Mouse (Mus musculus): ENCODE data around the gene Mtss1l. TPM values are rescaled to one million over a fixed set of nuclear protein-coding genes. Genes with fewer than 3 reads are reported as not detected.
"Not testable (repeated sequence)": the region's sequence is repeated elsewhere in the genome, so short reads cannot be mapped to it uniquely, and the experiment has no call there.

The Mtss1l gene
- polyA plus RNA-seq, 1 experiment from 2014 or later, result 12.4 TPM

DNA sequence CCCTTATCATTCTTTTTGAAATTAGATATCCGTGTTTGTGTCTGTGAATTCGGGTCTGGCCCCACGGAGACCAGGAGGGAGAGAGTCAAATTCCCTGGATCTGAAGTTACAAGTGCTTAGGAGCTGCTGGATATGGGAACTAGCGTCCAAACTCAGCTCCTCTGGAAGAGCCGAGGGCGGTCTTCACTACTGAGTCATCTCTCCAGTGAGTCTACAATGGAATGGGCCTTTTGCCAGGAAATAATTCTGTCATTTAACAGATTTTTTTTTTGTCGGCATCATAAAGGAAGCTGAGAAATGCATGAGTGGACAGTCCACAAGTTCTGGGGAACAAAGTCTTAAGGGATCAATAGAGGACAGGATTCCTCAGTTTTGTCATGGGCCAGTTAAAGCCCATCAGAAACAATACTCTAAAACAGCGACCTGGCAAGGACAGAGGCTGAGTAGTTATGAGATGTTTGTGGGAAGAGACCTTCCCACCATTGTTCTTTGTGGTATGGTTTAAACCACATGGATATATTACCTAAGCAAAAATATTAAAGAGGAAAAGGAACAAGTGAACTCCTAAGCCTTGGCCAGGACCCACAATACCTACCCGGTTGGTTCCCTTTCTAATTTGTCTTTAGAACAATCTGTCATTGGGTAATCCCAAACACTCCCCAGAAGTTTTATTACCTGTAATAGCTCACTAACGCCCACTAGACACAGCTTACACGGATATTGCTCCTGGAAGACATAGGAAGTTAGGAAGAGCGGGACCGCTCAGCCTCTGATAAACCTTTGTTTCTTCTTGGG, 58.8 kb downstream of the Mtss1l start:
- no peak overlapping the region for H3K4me3 ChIP-seq (replicated peaks; ENCODE audit: low read depth, low read length)
- H3K9me3 ChIP-seq (replicated peaks; ENCODE audit: low read length), result no peaks in the 10 kb centered on the region
- no peak for TF ChIP-seq CTCF (IDR thresholded peaks at IDR 0.05; ENCODE audit: low read depth)
- no peaks in the 10 kb centered on the region for H3K36me3 ChIP-seq (ENCODE audit: insufficient read depth, low read length)
- H3K27me3 ChIP-seq (ENCODE audit: insufficient read depth, low read length), result no peaks in the 10 kb centered on the region
- DNase-seq (ENCODE audit: low spot score) (peak; percentile 70), ATAC-seq (replicated peaks; ENCODE audit: low FRiP score, low read depth) (no peak)
- no peak overlapping the region for H3K9ac ChIP-seq (ENCODE audit: low read depth, low read length)
- WGBS, result 59% methylated on average over 13 of the region's 13 CpGs
- H3K27ac ChIP-seq, result no peak overlapping the region
- H3K4me1 ChIP-seq (replicated peaks; ENCODE audit: insufficient read depth, low read length), result no peaks in the 10 kb centered on the region
- H3K4me2 ChIP-seq (ENCODE audit: low read length), result no peak overlapping the region

DNA sequence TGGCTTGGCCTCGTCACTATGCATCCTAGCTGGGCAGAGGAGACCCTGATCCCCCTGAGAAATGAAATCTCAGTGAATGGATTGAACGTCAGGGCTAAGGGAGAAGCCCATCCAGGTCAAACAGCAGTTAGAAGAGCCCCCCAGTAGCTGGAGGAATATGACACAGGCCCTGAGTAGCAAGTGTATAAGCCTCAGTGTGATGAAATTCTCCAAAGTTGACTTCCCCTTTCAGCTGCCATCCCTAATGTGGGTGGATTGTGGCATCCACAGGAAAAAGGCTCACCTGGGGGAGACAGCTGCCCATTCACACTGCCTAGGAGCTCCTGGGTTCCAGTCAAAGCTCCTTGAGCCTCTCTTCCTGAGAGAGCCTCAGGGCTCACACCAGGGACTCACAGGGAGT, 64.1 kb downstream of the Mtss1l start:
- ATAC-seq (replicated peaks; ENCODE audit: low FRiP score, low read depth), result no peak
- Histone ChIP-seq H3K27me3 (ENCODE audit: insufficient read depth, low read length) (no peaks in the 10 kb centered on the region), H3K4me1 (replicated peaks; ENCODE audit: insufficient read depth, low read length) (no peaks in the 10 kb centered on the region), H3K4me3 (replicated peaks; ENCODE audit: low read depth, low read length) (no peak overlapping the region), H3K9me3 (replicated peaks; ENCODE audit: low read length) (no peaks in the 10 kb centered on the region), H3K9ac (ENCODE audit: low read depth, low read length) (no peak overlapping the region), H3K36me3 (ENCODE audit: insufficient read depth, low read length) (no peaks in the 10 kb centered on the region), H3K27ac (no peak overlapping the region), H3K4me2 (ENCODE audit: low read length) (no peak overlapping the region)
- no peak for DNase-seq (ENCODE audit: low spot score)
- WGBS, result 82% methylated on average over 2 of the region's 2 CpGs
- no peak for TF ChIP-seq CTCF (IDR thresholded peaks at IDR 0.05; ENCODE audit: low read depth)

DNA sequence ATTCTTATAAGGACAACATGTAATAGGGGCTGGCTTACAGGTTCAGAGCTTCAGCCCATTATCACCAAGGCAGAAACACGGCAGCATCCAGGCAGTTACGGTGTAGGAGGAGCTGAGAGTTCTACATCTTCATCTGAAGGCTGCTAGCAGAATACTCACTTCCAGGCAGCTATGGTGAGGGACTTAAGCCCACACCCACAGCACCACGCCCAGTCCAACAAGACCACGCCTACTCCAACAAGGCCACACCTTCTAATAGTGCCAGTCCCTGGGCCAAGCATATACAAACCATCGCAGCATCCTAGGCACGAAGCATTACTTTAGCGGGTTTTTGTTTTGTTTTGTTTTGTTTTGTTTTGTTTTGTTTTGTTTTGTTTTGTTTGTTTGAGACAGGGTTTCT, 65.2 kb downstream of the Mtss1l start:
- H3K27me3 ChIP-seq (ENCODE audit: insufficient read depth, low read length); H3K27ac ChIP-seq; H3K36me3 ChIP-seq (ENCODE audit: insufficient read depth, low read length); H3K4me1 ChIP-seq (replicated peaks; ENCODE audit: insufficient read depth, low read length); H3K9me3 ChIP-seq (replicated peaks; ENCODE audit: low read length); H3K9ac ChIP-seq (ENCODE audit: low read depth, low read length); H3K4me3 ChIP-seq (replicated peaks; ENCODE audit: low read depth, low read length); H3K4me2 ChIP-seq (ENCODE audit: low read length); ATAC-seq (replicated peaks; ENCODE audit: low FRiP score, low read depth); DNase-seq (ENCODE audit: low spot score): not testable (repeated sequence)
- whole genome bisulfite sequencing, result 80% methylated on average over 7 of the region's 7 CpGs

DNA sequence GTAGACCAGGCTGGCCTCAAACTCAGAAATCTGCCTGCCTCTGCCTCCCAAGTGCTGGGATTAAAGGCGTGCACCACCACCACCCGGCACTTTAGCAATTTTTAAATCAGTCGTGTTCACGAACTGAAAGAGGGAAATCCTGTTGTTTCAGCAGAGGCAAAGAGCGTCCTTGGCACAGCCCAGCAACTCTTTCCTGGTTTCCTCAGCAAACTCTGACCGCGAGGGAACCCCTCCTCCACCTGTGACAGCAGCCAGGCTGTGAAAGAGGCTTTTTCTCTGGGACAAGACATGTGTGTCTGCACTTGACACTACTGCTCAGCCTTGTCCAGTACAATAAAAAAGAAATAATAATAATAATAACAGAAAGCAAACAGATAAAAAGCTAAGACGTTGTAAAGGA, 65.7 kb downstream of the Mtss1l start:
- no peaks in the 10 kb centered on the region for H3K36me3 ChIP-seq (ENCODE audit: insufficient read depth, low read length)
- 75% methylated on average over 8 of the region's 8 CpGs for WGBS
- no peak for DNase-seq (ENCODE audit: low spot score)
- TF ChIP-seq CTCF (IDR thresholded peaks at IDR 0.05; ENCODE audit: low read depth), result no peak
- H3K27me3 ChIP-seq (ENCODE audit: insufficient read depth, low read length), result no peaks in the 10 kb centered on the region
- H3K9me3 ChIP-seq (replicated peaks; ENCODE audit: low read length), result no peaks in the 10 kb centered on the region
- H3K27ac ChIP-seq, result no peak overlapping the region
- ATAC-seq (replicated peaks; ENCODE audit: low FRiP score, low read depth), result no peak
- no peaks in the 10 kb centered on the region for H3K4me1 ChIP-seq (replicated peaks; ENCODE audit: insufficient read depth, low read length)
- H3K4me3 ChIP-seq (replicated peaks; ENCODE audit: low read depth, low read length), result no peak overlapping the region
- H3K4me2 ChIP-seq (ENCODE audit: low read length), result no peak overlapping the region
- H3K9ac ChIP-seq (ENCODE audit: low read depth, low read length), result no peak overlapping the region

DNA sequence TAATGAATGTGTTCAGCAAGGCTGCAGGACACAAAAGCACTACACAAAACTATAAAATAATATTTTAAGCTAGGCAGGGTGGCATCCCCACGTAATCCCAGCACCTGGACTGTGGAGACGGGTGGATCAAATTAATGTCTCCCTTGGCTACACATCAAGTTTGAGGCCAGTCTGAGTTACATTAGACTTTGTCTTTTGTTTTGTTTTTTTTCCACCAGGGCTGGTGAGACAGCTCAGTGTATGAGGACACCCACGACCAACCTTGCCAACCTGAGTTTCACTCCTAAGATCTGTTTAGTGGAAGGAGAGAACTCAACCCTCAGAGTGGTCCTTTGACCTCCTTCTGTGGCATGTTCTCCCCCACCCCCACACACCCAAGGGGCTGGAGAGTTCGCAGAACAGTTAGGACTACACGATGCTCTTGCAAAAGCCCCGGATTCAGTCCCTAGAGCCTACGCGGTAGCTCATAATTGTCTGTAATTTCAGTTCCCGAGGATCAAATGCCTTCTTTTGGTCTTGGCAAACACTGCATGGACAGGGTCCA, 66.2 kb downstream of the Mtss1l start:
- Histone ChIP-seq H3K4me1 (replicated peaks; ENCODE audit: insufficient read depth, low read length) (no peaks in the 10 kb centered on the region), H3K9ac (ENCODE audit: low read depth, low read length) (no peak overlapping the region), H3K27me3 (ENCODE audit: insufficient read depth, low read length) (no peaks in the 10 kb centered on the region), H3K9me3 (replicated peaks; ENCODE audit: low read length) (no peaks in the 10 kb centered on the region), H3K4me3 (replicated peaks; ENCODE audit: low read depth, low read length) (no peak overlapping the region), H3K36me3 (ENCODE audit: insufficient read depth, low read length) (no peaks in the 10 kb centered on the region), H3K27ac (no peak overlapping the region), H3K4me2 (ENCODE audit: low read length) (no peak overlapping the region)
- WGBS, result 71% methylated on average over 9 of the region's 9 CpGs
- TF ChIP-seq CTCF (IDR thresholded peaks at IDR 0.05; ENCODE audit: low read depth), result no peak
- DNase-seq (ENCODE audit: low spot score) (no peak), ATAC-seq (replicated peaks; ENCODE audit: low FRiP score, low read depth) (no peak)

DNA sequence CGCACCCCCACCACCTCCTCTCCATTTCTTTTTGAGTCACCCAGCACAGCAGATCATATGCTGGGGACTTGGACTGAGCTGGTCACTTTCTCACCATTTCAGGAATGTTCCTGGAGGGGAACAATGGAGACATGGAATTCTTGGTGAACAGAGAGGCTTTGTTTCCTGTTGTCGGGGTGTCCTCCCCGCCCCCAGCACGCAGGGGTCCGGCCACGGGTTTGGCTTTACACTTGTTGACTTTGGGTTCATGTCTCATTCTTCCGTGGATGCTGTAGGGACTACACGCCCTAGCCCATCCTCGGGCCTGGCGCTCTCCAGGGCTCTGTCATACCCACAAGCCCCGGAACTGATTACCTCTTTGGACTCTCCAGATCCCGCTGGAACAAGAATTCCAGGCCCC, 67.7 kb downstream of the Mtss1l start:
- DNase-seq (ENCODE audit: low spot score) (no peak), ATAC-seq (replicated peaks; ENCODE audit: low FRiP score, low read depth) (no peak)
- Histone ChIP-seq H3K36me3 (ENCODE audit: insufficient read depth, low read length) (no peaks in the 10 kb centered on the region), H3K9ac (ENCODE audit: low read depth, low read length) (no peak overlapping the region), H3K4me2 (ENCODE audit: low read length) (no peak overlapping the region), H3K27ac (no peak overlapping the region), H3K4me3 (replicated peaks; ENCODE audit: low read depth, low read length) (no peak overlapping the region), H3K27me3 (ENCODE audit: insufficient read depth, low read length) (no peaks in the 10 kb centered on the region), H3K9me3 (replicated peaks; ENCODE audit: low read length) (no peaks in the 10 kb centered on the region), H3K4me1 (replicated peaks; ENCODE audit: insufficient read depth, low read length) (no peaks in the 10 kb centered on the region)
- TF ChIP-seq CTCF (IDR thresholded peaks at IDR 0.05; ENCODE audit: low read depth), result no peak
- 70% methylated on average over 12 of the region's 12 CpGs for WGBS

All from kidney, postnatal 0 days (tissue).